Mouse (Mus musculus) lung, adult 10 weeks (tissue): ENCODE measurements around the gene Cox18. TPM values are rescaled to one million over a fixed set of nuclear protein-coding genes. Genes with fewer than 3 reads are reported as not detected.

Source experiments
- polyA plus RNA-seq: library from polyadenylated mRNA; stranded (reverse); fragments of 350-450 nt; fragmentation: Illumina TruSeq; extraction: RNeasy Lipid Tissue Mini Kit (QIAGEN cat#74804); gene quantifications from one replicate; pipeline ENCODE4 v1.2.3, GENCODE M21; 2014; ENCODE audit warnings: low read depth, low replicate concordance; ENCODE audit not compliant: insufficient read depth

The Cox18 gene
- polyA plus RNA-seq, result 6.5 TPM

GRCm38 (mm10) chr5:90223534-90224381 is at the start of gene Cox18:
Cox18 (minus strand) TSS chr5:90224001.

Other genes starting within 250 kb of the Cox18 start
- gene Ankrd17, start 142.6 kb upstream of the Cox18 start, polyA plus RNA-seq, result 8.1 TPM
- 1.7 TPM for gene Gm9958, start 143.2 kb upstream of the Cox18 start, polyA plus RNA-seq
- 2.1 TPM for gene Alb, start 236.9 kb upstream of the Cox18 start, polyA plus RNA-seq